Comparison of ENCODE assay signal across 28 mouse cellular contexts in the genomic region with DNA sequence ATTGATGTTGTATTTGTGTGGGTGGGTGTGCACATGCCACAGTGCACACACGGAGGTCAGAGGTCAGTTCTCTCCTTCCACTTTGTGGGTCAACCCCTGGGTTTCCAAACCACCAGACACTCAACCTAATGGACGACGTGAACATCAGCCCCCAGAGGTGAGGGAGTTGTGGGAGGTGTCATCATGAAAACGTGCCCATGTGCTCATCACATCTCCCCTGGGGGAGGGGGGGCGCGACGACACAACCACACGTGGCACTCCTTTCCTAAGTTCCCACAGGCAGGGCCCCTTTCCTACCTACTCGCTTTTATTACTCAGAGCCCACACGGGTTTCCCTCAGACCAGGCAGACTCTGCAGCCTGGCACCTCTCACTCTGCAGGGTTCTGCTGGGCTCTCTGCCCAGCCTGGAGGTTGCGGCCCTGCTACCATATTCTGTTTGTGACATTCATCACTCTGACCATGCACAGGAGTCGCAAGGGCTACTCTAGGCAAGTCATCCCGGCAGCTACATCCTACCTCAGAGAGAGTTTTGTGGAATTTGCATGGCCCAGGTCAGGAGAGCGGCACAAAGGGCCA. TPM values are rescaled to one million over a fixed set of nuclear protein-coding genes. Genes with fewer than 3 reads are reported as not detected.
DNase-seq lines count a peak whose midpoint lies in the region; ATAC-seq and TF ChIP-seq lines count a peak whose summit lies in the region.
"Had no signal": no experiment of that assay in that cellular context is flagged by ENCODE, and none has a peak within 500 bp of the region (broad histone marks: within the 10 kb centered on the region; RNA-seq: fewer than 3 reads in every experiment).

No protein-coding gene starts in this region.

- H3K27me3 ChIP-seq in intestine, postnatal 0 days (replicated peaks; ENCODE audit: control insufficient read depth, insufficient read depth, low read length) = no peaks in the 10 kb centered on the region
- H3K27me3 ChIP-seq in intestine, embryonic 15.5 days (replicated peaks) = no peaks in the 10 kb centered on the region
- H3K27me3 ChIP-seq in CH12.LX (replicated peaks) = no peaks in the 10 kb centered on the region
- no peaks in the 10 kb centered on the region for H3K27me3 ChIP-seq in liver, embryonic 15.5 days
- H3K27me3 ChIP-seq: embryonic facial prominence, embryonic 13.5 days; forebrain, embryonic 15.5 days; heart, embryonic 13.5 days; hindbrain, embryonic 13.5 days; kidney, embryonic 15.5 days; limb, embryonic 15.5 days; lung, embryonic 15.5 days; midbrain, embryonic 15.5 days; neural tube, embryonic 15.5 days had no signal

- H3K4me1 ChIP-seq in intestine, postnatal 0 days (replicated peaks; ENCODE audit: control insufficient read depth, insufficient read depth, low read length) = 0 out of 2 replicates have a peak, but pooled peaks cover 2% of the 10 kb centered on the region
- H3K4me1 ChIP-seq in intestine, embryonic 15.5 days (replicated peaks) = peaks cover 28% of the 10 kb centered on the region
- peaks cover 4 to 39% of the 10 kb centered on the region in 2 experiments for H3K4me1 ChIP-seq in CH12.LX (ENCODE audit: control insufficient read depth in 1 of 2, insufficient read depth in 2 of 2)
- H3K4me1 ChIP-seq in liver, embryonic 15.5 days (replicated peaks) = peaks cover 86% of the 10 kb centered on the region

- no peak overlapping the region for H3K9ac ChIP-seq in intestine, postnatal 0 days (ENCODE audit: low read depth, low read length)
- H3K9ac ChIP-seq in intestine, embryonic 15.5 days = no peak overlapping the region
- H3K9ac ChIP-seq in CH12.LX (ENCODE audit: insufficient read depth, low read depth) = no peak overlapping the region
- no peak overlapping the region for H3K9ac ChIP-seq in liver, embryonic 15.5 days
- H3K9ac ChIP-seq: embryonic facial prominence, embryonic 13.5 days; forebrain, embryonic 15.5 days; heart, embryonic 13.5 days; hindbrain, embryonic 13.5 days; kidney, embryonic 15.5 days; limb, embryonic 15.5 days; lung, embryonic 15.5 days; midbrain, embryonic 15.5 days; neural tube, embryonic 15.5 days had no signal

- no peak for TF ChIP-seq RAD21 in CH12.LX (IDR thresholded peaks at IDR 0.05; ENCODE audit: low read depth, low read length)

- peaks cover 16% of the 10 kb centered on the region for H3K79me2 ChIP-seq in CH12.LX (replicated peaks; ENCODE audit: control insufficient read depth, extremely low read depth, insufficient read depth, poor library complexity, severe bottlenecking)

- in situ Hi-C loops in CH12.LX (cut with MboI; ENCODE audit: low pct_ligation_motif_present, low pct_unique_long_range_greater_than_20kb, low sequenced_read_pairs) = no loop called here

- H3K9me3 ChIP-seq in intestine, postnatal 0 days (ENCODE audit: control insufficient read depth) = no peaks in the 10 kb centered on the region
- H3K9me3 ChIP-seq in intestine, embryonic 15.5 days = no peaks in the 10 kb centered on the region
- H3K9me3 ChIP-seq in CH12.LX (replicated peaks; ENCODE audit: low read length) = no peaks in the 10 kb centered on the region
- no peaks in the 10 kb centered on the region for H3K9me3 ChIP-seq in liver, embryonic 15.5 days (replicated peaks)
- H3K9me3 ChIP-seq: embryonic facial prominence, embryonic 13.5 days; forebrain, embryonic 10.5 days; forebrain, embryonic 15.5 days; heart, embryonic 13.5 days; hindbrain, embryonic 13.5 days; kidney, embryonic 15.5 days; limb, embryonic 10.5 days; limb, embryonic 15.5 days; lung, embryonic 15.5 days; midbrain, embryonic 10.5 days; midbrain, embryonic 15.5 days; neural tube, embryonic 15.5 days had no signal

- WGBS in intestine, postnatal 0 days = 84% methylated on average over 14 of the region's 14 CpGs
- WGBS in intestine, embryonic 15.5 days = 87% methylated on average over 14 of the region's 14 CpGs
- 84% methylated on average over 14 of the region's 14 CpGs for WGBS in liver, embryonic 15.5 days (ENCODE audit: insufficient replicate concordance)

- peaks cover 54% of the 10 kb centered on the region for H3K36me3 ChIP-seq in intestine, postnatal 0 days (ENCODE audit: control insufficient read depth, insufficient read depth)
- peaks cover 40% of the 10 kb centered on the region for H3K36me3 ChIP-seq in intestine, embryonic 15.5 days
- H3K36me3 ChIP-seq in CH12.LX (replicated peaks in 1 of 2; ENCODE audit: control insufficient read depth in 1 of 2, insufficient read depth in 1 of 2, low read length in 1 of 2) = peaks cover 49 to 70% of the 10 kb centered on the region in 2 experiments
- H3K36me3 ChIP-seq in liver, embryonic 15.5 days (replicated peaks) = peaks cover 70% of the 10 kb centered on the region

- H3K4me3 ChIP-seq in intestine, postnatal 0 days (ENCODE audit: low read depth, low read length) = no peak overlapping the region
- H3K4me3 ChIP-seq in intestine, embryonic 15.5 days (replicated peaks) = no peak overlapping the region
- H3K4me3 ChIP-seq in CH12.LX (replicated peaks in 1 of 3; ENCODE audit: low read depth in 2 of 3, low read length in 2 of 3, poor library complexity in 1 of 3) = no peak overlapping the region
- H3K4me3 ChIP-seq in liver, embryonic 15.5 days (replicated peaks) = peak overlapping the region; percentile 65; the same call in 1 of the 2 replicates
- H3K4me3 ChIP-seq: embryonic facial prominence, embryonic 13.5 days; forebrain, embryonic 10.5 days; forebrain, embryonic 15.5 days; heart, embryonic 13.5 days; hindbrain, embryonic 13.5 days; kidney, embryonic 15.5 days; limb, embryonic 10.5 days; limb, embryonic 15.5 days; lung, embryonic 15.5 days; midbrain, embryonic 10.5 days; midbrain, embryonic 15.5 days; neural tube, embryonic 15.5 days had no signal

- no peak overlapping the region for H3K4me2 ChIP-seq in intestine, postnatal 0 days (replicated peaks; ENCODE audit: low read depth)
- H3K4me2 ChIP-seq in intestine, embryonic 15.5 days (replicated peaks) = no peak overlapping the region
- H3K4me2 ChIP-seq in CH12.LX (ENCODE audit: insufficient read depth, low read depth, poor library complexity, severe bottlenecking) = no peak overlapping the region
- H3K4me2 ChIP-seq in liver, embryonic 15.5 days = no peak overlapping the region
- H3K4me2 ChIP-seq: embryonic facial prominence, embryonic 13.5 days; forebrain, embryonic 15.5 days; heart, embryonic 13.5 days; hindbrain, embryonic 13.5 days; kidney, embryonic 15.5 days; limb, embryonic 15.5 days; lung, embryonic 15.5 days; midbrain, embryonic 15.5 days; neural tube, embryonic 15.5 days had no signal

- H3K27ac ChIP-seq in intestine, postnatal 0 days (ENCODE audit: low read depth, low read length) = peak overlapping the region; percentile 15; the same call in 1 of the 2 replicates
- H3K27ac ChIP-seq in intestine, embryonic 15.5 days = no peak overlapping the region
- no peak overlapping the region for H3K27ac ChIP-seq in CH12.LX (ENCODE audit: insufficient read depth, low read depth)
- H3K27ac ChIP-seq in liver, embryonic 15.5 days (replicated peaks) = peak overlapping the region; percentile 88
- H3K27ac ChIP-seq: embryonic facial prominence, embryonic 13.5 days; forebrain, embryonic 10.5 days; forebrain, embryonic 15.5 days; heart, embryonic 13.5 days; hindbrain, embryonic 13.5 days; kidney, embryonic 15.5 days; limb, embryonic 10.5 days; lung, embryonic 15.5 days; midbrain, embryonic 10.5 days; midbrain, embryonic 15.5 days; neural tube, embryonic 15.5 days had no signal

- TF ChIP-seq POLR2A in CH12.LX (IDR thresholded peaks at IDR 0.05; ENCODE audit: low read depth, low read length) = no peak

- no peak for TF ChIP-seq EP300 in CH12.LX (IDR thresholded peaks at IDR 0.05; ENCODE audit: low read length)

- ATAC-seq in cerebellum, adult (ENCODE audit: insufficient number of reproducible peaks, low FRiP score, low TSS enrichment) = no peak
- no peak for ATAC-seq in intestine, postnatal 0 days
- ATAC-seq in intestine, embryonic 15.5 days = no peak
- no peak for ATAC-seq in liver, embryonic 15.5 days (ENCODE audit: insufficient read depth)
- ATAC-seq: activated CD4-positive, CD25-positive, alpha-beta regulatory T cell, adult 4 months; forebrain, embryonic 15.5 days; midbrain, embryonic 15.5 days had no signal

- DNase-seq in cerebellum, postnatal 25 days = peak; percentile 61 to 66
- no peak for DNase-seq in CH12.LX (ENCODE audit: extremely low read depth)
- DNase-seq: adrenal gland, adult 2 months; adrenal gland, postnatal 36 days; B cell, adult 2 months; heart, postnatal 10 days; kidney, adult 18-20 months; kidney, postnatal 25 days; retina, postnatal 1 day; right cerebral cortex, postnatal 14 days; thymus, postnatal 4 days had no signal

- dilution Hi-C loops in CH12.LX (cut with MboI; ENCODE audit: extremely low pct_ligation_motif_present, extremely low pct_unique_long_range_greater_than_20kb, low sequenced_read_pairs) = no loop called here

- TF ChIP-seq CTCF in intestine, postnatal 0 days (IDR thresholded peaks at IDR 0.05; ENCODE audit: low read depth) = no peak
- TF ChIP-seq CTCF in CH12.LX (conservative IDR thresholded peaks at IDR 0.05 in 1 of 2, IDR thresholded peaks at IDR 0.05 in 1 of 2; ENCODE audit: low read depth in 2 of 2, low read length in 2 of 2) = no peak

RNA-seq across cellular contexts. Expression of a gene that starts 3.6 kb away (rescaled TPM):
- polyA plus RNA-seq in intestine, postnatal 0 days (2015; fragmentation: Nextera tagmentation; extraction: Ambion mirVana) = 179 and 201 TPM in 2 replicates
- polyA plus RNA-seq in intestine, embryonic 15.5 days (2015; fragmentation: Nextera tagmentation; extraction: Ambion mirVana) = 93.5 and 98.1 TPM in 2 replicates
- total RNA-seq in CH12.LX (2012; rRNA removed) (27.1 and 30.7 TPM in 2 replicates), CH12.LX (2014; rRNA removed) (14.0 and 15.2 TPM in 2 replicates)
- polyA plus RNA-seq in CH12.LX (2012; ENCODE audit: insufficient read length, low read depth) = 70.8 and 97.1 TPM in 2 replicates
- 83.9 and 93.0 TPM in 2 replicates for polyA plus RNA-seq in liver, embryonic 15.5 days (2015; fragmentation: Nextera tagmentation; extraction: Ambion mirVana)

RNA-seq across cellular contexts. Expression of a gene that starts 5.4 kb away (rescaled TPM):
- 1.1 and 1.2 TPM in 2 replicates for polyA plus RNA-seq in intestine, postnatal 0 days (2015; fragmentation: Nextera tagmentation; extraction: Ambion mirVana)
- 4.2 and 5.2 TPM in 2 replicates for polyA plus RNA-seq in intestine, embryonic 15.5 days (2015; fragmentation: Nextera tagmentation; extraction: Ambion mirVana)
- total RNA-seq in CH12.LX (2012; rRNA removed) = 12.2 and 14.0 TPM in 2 replicates
- 8.9 and 9.6 TPM in 2 replicates for total RNA-seq in CH12.LX (2014; rRNA removed)
- polyA plus RNA-seq in CH12.LX (2012; ENCODE audit: insufficient read length, low read depth) = 15.7 and 16.8 TPM in 2 replicates
- 21.4 and 23.3 TPM in 2 replicates for polyA plus RNA-seq in liver, embryonic 15.5 days (2015; fragmentation: Nextera tagmentation; extraction: Ambion mirVana)

RNA-seq across cellular contexts. Expression of a gene that starts 43.8 kb away (rescaled TPM):
- polyA plus RNA-seq in intestine, postnatal 0 days (2015; fragmentation: Nextera tagmentation; extraction: Ambion mirVana) = 15.7 and 16.1 TPM in 2 replicates
- 18.0 and 20.9 TPM in 2 replicates for polyA plus RNA-seq in intestine, embryonic 15.5 days (2015; fragmentation: Nextera tagmentation; extraction: Ambion mirVana)
- total RNA-seq in CH12.LX (2012; rRNA removed) (0.21 and 0.38 TPM in 2 replicates), CH12.LX (2014; rRNA removed) (0.21 TPM in 1 of 2 replicates, not detected in the other)
- 0.50 TPM in 1 of 2 replicates, not detected in the other for polyA plus RNA-seq in CH12.LX (2012; ENCODE audit: insufficient read length, low read depth)
- polyA plus RNA-seq in liver, embryonic 15.5 days (2015; fragmentation: Nextera tagmentation; extraction: Ambion mirVana) = 5.4 and 7.6 TPM in 2 replicates
- polyA plus RNA-seq: activated CD4-positive, CD25-positive, alpha-beta regulatory T cell, adult 4 months had no signal

RNA-seq across cellular contexts. Expression of a gene that starts 47.7 kb away (rescaled TPM):
- 3.1 and 3.3 TPM in 2 replicates for polyA plus RNA-seq in intestine, postnatal 0 days (2015; fragmentation: Nextera tagmentation; extraction: Ambion mirVana)
- 6.4 and 7.1 TPM in 2 replicates for polyA plus RNA-seq in intestine, embryonic 15.5 days (2015; fragmentation: Nextera tagmentation; extraction: Ambion mirVana)
- 2.0 and 2.8 TPM in 2 replicates for total RNA-seq in CH12.LX (2012; rRNA removed)
- total RNA-seq in CH12.LX (2014; rRNA removed) = 0.66 and 0.81 TPM in 2 replicates
- 1.1 and 1.4 TPM in 2 replicates for polyA plus RNA-seq in CH12.LX (2012; ENCODE audit: insufficient read length, low read depth)
- 1.2 and 1.5 TPM in 2 replicates for polyA plus RNA-seq in liver, embryonic 15.5 days (2015; fragmentation: Nextera tagmentation; extraction: Ambion mirVana)

RNA-seq across cellular contexts. Expression of a gene that starts 53.1 kb away (rescaled TPM):
- polyA plus RNA-seq in intestine, postnatal 0 days (2015; fragmentation: Nextera tagmentation; extraction: Ambion mirVana) = 7.4 and 8.8 TPM in 2 replicates
- polyA plus RNA-seq in intestine, embryonic 15.5 days (2015; fragmentation: Nextera tagmentation; extraction: Ambion mirVana) = 25.7 and 27.4 TPM in 2 replicates
- 22.2 and 24.7 TPM in 2 replicates for total RNA-seq in CH12.LX (2012; rRNA removed)
- total RNA-seq in CH12.LX (2014; rRNA removed) = 18.5 and 20.9 TPM in 2 replicates
- polyA plus RNA-seq in CH12.LX (2012; ENCODE audit: insufficient read length, low read depth) = 30.5 and 35.0 TPM in 2 replicates
- polyA plus RNA-seq in liver, embryonic 15.5 days (2015; fragmentation: Nextera tagmentation; extraction: Ambion mirVana) = 10.1 and 11.6 TPM in 2 replicates

Comparison
In these comparisons a context has a peak if more than half of its experiments do, and no peak if none do; other contexts are left out.
1. H3K27ac ChIP-seq: peak in intestine, postnatal 0 days (single experiment) and liver, embryonic 15.5 days (single experiment); none in intestine, embryonic 15.5 days (single experiment) and CH12.LX (single experiment).